Mouse (Mus musculus): ENCODE results near the gene Wbp2.

GRCm38 (mm10) chr11:116049610-116050009 lies 37.2 kb downstream of the Wbp2 start:
- TF ChIP-seq POLR2A (IDR thresholded peaks at IDR 0.05; ENCODE audit: borderline replicate concordance, extremely low read depth, low read depth, low read length) (no peak), CTCF (IDR thresholded peaks at IDR 0.05; ENCODE audit: insufficient read depth, low read length) (no peak)
